Mouse (Mus musculus) heart, adult 9 months (tissue): ENCODE measurements around the gene Gm21883.
"Not testable (repeated sequence)": the region's sequence is repeated elsewhere in the genome, so short reads cannot be mapped to it uniquely, and the experiment has no call there.

Experiments used
- DNase-seq, 2 experiments: peaks; one replicate each; pipeline ENCODE4 v3.0.0; 2022; ENCODE audit warnings: low spot score in 2 of 2

Gm21883 gene

DNA sequence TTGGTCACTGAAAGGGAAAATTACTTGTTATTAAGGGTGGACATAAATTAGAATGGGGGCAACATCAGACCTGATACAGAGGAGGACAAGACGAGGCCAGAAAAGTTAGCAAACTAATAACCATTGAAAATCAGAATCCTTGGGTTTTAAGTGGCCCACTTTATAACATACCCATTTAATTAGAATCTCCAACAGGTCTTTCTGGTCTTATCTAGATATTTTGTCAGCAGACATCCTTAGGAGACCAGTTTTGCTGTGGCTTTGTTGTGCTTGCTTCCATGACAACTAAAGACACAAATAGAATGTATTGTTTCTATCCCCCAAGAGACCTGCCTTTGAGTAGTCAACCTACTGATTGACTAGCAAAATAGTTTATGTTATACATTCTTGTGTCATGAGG lies at the start of gene Gm21883:
Gene Gm21883, minus strand, starts transcription at position 101 of the 400 bp plus-strand sequence.
- not testable (repeated sequence) for DNase-seq

- not testable (repeated sequence) for DNase-seq
These were observed 44.7 kb upstream of the Gm21883 start, which contains the start of gene Spin2e for GRCm38 (mm10) chrX:31618820-31619219. TSS of gene Spin2e (minus strand) at chrX:31618920.
